Mouse (Mus musculus): ENCODE data around the gene Shh.

Shh gene

DNA sequence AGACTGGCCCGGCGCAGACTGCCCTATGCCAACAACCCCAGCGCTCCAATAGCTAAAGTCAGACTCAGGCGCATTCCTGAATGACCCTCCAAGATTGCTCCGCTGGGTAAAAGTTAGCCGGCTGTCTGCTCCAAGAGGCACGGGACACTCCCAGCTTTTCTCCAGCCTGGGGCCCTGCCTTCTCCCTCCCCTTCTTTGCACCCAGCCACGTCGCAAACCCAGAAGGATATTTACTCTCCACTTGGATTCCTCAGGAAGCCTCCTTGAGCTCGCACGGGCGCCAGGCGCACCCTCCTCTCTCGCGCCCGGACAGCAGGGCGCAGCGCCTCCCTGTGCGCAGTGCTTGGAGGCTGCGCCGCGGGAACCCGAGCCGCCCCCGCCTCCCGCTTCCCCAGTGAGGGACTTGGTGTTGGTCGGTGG is 8.2 kb downstream of the Shh start:
- no peak for DNase-seq

- no peak for DNase-seq
Measured at GRCm38 (mm10) chr5:28457921-28458641, 9.0 kb downstream of the Shh start.

DNA sequence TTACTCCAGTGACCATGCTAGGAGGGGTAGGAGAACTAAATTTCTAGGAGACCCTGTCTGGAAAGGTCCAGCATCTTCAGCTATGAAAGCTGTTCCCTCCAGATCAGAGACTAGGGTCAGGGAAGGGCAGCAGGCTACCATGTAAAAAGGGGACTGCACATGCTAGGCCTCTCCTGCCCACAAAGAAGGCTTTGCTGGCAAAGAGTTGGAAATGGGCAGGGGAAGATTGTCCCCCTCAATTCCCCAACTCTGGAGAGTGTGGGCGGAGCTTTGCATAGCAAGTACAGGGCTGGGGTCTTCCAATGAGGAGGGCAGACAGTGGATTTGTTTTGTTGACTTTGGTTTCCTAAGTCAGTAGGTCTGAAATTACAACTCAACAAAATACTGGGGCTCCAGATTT is 10.7 kb downstream of the Shh start:
- no peak for DNase-seq

DNA sequence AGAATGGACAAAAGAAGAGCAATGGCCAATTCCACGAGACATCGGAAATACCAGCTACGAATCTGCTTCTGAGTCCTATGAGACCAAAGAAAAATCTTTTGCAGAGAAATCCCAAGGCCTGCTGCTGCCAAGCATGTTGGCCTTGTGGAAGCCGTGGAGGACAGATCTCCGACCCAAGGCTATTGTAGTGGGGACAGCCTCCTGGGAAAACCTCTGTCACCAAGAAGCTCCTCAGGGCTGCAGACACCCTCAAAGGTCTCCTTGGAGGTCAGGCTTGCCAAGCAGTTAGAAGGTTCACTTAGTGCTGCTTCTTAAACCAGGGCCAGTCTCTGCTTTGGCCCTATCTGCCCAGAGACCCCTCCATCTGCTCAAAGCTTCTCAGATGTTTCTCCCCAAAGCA is 11.3 kb downstream of the Shh start:
- DNase-seq = no peak

DNA sequence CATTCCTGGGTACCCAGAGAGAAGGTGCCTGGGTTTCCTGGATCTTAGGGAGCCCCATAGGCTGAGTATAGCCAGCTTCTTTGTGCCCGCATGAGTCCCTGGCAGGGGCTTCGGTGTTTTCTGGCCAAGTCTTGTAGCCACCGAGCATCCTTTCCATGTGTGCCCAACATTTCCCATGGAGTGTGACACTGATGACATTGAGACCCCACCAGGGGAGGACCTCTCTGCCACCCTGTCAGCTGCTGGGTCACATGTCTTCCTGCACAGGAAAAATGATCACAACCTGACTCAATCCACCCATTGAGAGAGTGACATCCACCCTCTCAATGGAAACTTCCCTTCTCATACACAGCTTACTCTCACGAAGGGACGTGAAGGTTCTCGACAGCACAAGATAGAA is 12.5 kb downstream of the Shh start:
- no peak for DNase-seq

GRCm38 (mm10) chr5:28453523-28453922 is 13.5 kb downstream of the Shh start:
- DNase-seq = no peak

- DNase-seq = no peak
Measured at GRCm38 (mm10) chr5:28453086-28453485, 14.0 kb downstream of the Shh start.

DNA sequence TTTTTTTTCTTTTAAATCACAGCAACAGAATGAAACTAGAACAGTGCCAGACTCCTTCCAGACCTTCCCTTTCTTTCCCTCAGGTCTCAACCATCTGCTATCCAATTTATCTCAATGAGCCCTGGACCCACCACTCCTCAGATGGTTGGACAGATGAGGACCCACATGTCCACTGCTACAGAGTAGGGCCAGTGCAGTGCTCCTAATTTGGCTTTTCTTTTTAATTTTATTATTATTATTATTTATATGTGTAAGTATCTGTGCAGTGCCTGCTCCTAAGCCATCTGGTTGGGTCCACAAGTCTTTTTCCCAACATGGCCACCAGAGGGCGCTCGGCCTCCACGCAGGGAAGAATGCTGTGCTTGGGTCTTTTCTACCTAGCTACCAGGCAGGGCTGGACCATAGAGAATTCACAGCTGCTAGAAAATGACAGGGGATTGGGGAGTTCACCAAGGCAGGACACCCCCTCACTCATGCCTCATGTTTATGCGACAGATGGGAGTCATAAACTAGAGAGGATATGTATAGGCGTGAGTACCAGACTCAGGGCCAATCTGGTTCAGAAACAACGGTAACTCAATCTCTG is 15.9 kb downstream of the Shh start:
- DNase-seq = peak; percentile 80

GRCm38 (mm10) chr5:28450126-28450890 is 16.7 kb downstream of the Shh start:
- DNase-seq = no peak

DNA sequence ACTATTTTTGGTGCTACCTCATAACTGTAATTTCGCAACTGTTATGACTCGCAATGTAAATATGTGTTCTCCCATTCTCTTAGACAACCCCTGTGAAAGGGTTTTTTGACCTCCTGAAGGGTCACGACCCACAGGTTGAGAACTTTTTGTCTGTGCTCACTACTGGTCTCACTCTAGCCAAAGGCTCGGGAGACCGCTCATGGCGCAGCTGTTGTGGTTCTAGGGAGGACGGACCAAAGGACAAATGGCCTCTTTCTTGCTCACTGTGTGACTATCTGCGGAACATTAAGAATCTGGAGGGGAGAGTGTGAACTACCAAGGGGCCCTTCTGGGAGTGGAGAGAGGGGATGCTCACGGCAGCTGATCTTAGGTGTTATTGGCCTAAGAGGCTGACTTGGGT is 41.1 kb downstream of the Shh start:
- DNase-seq = no peak

DNA sequence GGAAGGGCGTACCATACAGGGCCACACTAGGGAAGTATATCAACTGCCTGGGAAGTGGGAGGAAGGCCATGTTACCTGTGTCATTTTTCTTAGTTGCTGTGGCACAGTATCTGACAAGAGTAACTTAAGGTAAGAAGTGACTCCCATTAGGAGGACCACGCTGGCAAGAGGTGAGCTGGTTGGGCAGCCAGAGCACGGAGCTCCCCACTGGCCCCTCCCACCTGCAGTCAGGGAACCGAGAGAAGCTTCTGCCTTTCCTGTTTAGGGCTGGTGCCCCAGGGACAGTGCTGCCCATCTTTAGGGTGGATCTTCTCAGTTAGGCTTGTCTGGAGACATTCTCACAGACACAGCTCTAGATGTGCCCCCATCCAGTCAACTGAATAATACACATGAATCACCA is 43.3 kb downstream of the Shh start:
- no peak for DNase-seq

DNA sequence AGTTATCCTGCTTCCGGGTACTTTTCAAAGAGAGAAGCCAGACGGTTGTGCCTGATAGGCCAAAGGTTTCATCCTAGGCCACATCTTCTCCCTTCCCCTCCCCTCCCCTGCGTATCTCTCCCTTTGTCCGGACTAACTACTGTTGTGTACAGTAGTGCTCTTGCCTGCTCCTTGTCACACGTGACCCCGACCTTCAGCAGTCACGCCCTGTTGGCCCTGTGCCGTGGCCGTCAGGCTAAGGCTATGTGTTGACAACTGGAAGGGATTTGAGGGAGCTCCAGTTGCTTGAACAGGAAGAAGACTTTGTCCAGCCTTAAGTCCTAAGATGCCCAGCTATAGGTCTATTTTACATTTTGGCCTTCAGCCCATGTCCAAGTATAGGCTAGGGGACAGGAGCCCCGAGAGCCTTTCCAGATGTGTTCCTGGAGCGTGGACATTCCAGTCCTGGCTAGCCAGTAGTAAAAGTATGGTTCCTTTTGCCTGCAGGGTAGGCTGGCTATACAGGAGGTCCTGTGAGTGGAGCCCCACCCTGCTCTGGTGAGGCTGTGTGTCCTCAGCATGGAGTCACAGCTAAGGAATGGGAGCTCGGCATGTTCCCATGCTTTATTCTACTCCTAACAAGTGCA is 47.3 kb downstream of the Shh start:
- DNase-seq = no peak

GRCm38 (mm10) chr5:28418734-28419133 is 48.3 kb downstream of the Shh start:
- no peak for DNase-seq

DNA sequence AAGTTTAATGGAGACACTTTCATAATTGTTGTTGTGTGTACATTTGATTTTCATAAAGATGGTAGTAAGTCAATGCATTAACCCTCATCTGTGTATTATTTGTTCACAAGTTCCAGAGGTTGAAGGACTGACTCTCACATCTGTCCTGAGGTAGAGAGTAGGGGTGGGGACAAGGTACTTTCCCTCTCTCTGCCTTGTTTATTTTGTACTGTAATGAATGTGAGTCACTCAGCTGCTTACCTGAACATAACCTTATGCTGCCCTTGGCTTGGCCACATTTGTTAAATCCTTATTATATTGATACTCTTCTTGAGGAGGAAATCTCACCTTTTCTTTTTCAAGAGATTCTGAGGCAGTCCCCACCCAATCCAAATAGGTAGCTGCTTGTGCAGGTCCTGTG is 51.0 kb downstream of the Shh start:
- DNase-seq = no peak

GRCm38 (mm10) chr5:28414076-28414475 is 53.0 kb downstream of the Shh start:
- no peak for DNase-seq

DNA sequence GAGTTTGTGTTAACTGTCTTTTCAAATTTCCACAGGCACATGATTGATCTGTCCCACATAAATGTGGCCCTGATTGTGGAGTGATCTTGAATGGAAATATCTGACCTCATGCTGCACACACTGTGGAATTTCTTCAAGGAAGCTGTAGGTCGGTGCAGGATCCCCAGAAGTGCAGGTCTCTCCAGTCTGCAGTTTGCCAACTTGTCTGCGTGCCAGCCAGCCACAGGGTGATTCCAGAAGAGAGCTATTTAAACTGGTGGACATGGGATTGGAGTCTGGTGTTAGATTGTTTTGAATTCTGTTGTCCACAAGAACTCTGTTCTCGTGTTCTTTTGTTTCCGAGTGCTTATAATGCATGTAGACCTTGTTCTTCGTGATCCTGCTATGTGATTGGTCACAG is 53.5 kb downstream of the Shh start:
- no peak for DNase-seq

- DNase-seq = no peak
Measured at GRCm38 (mm10) chr5:28412006-28412685, 54.9 kb downstream of the Shh start.
